Mouse (Mus musculus) liver, embryonic 11.5 days (tissue): ENCODE data around the gene Ptges3l. TPM values are rescaled to one million over a fixed set of nuclear protein-coding genes. Genes with fewer than 3 reads are reported as not detected.

ENCODE experiments used
- ATAC-seq: fragments of 200-750 bp; cut with Nextera tagmentation; replicated peaks from 2 replicates; pipeline ENCODE4 v1.8.0; 2017; ENCODE audit warnings: moderate number of reproducible peaks, mild to moderate bottlenecking, moderate TSS enrichment, moderate library complexity; ENCODE audit not compliant: low FRiP score
- DNase-seq: peaks from one replicate; pipeline ENCODE4 v3.0.0-alpha.2; 2017; ENCODE audit warnings: low spot score
- H3K27ac ChIP-seq: fragments of 300-500 bp; sonication (generic); 2 replicates; pipeline ENCODE4 v1.5.1; 2014; ENCODE audit warnings: mild to moderate bottlenecking, low read depth, low read length, control low read depth
- H3K27me3 ChIP-seq: fragments of 300-500 bp; sonication (generic); replicated peaks from 2 replicates; pipeline ENCODE4 v1.6.1; 2014; ENCODE audit warnings: low read length, mixed read lengths; ENCODE audit not compliant: control insufficient read depth, insufficient read depth
- H3K36me3 ChIP-seq: fragments of 300-500 bp; sonication (generic); 2 replicates; pipeline ENCODE4 v1.6.1; 2014; ENCODE audit warnings: mild to moderate bottlenecking, low read length, moderate library complexity, mixed read lengths; ENCODE audit not compliant: control insufficient read depth, insufficient read depth
- H3K4me1 ChIP-seq: fragments of 300-500 bp; sonication (generic); replicated peaks from 2 replicates; pipeline ENCODE4 v1.6.1; 2014; ENCODE audit warnings: low read length, mixed read lengths; ENCODE audit not compliant: control insufficient read depth, insufficient read depth
- H3K4me2 ChIP-seq: fragments of 300-500 bp; sonication (generic); 2 replicates; pipeline ENCODE4 v1.6.1; 2014; ENCODE audit warnings: mild to moderate bottlenecking, control low read depth, moderate library complexity
- H3K4me3 ChIP-seq: fragments of 300-500 bp; sonication (generic); 2 replicates; pipeline ENCODE4 v1.5.1; 2014; ENCODE audit warnings: low read depth, low read length, control low read depth
- H3K9ac ChIP-seq: fragments of 300-500 bp; sonication (generic); 2 replicates; pipeline ENCODE4 v1.6.1; 2014; ENCODE audit warnings: low read depth, low read length, control low read depth
- H3K9me3 ChIP-seq: fragments of 300-500 bp; sonication (generic); 2 replicates; pipeline ENCODE4 v1.6.1; 2016; ENCODE audit warnings: low read length, inconsistent platforms, mixed read lengths; ENCODE audit not compliant: control insufficient read depth
- WGBS: fragments of 180-500 bp; shearing (Covaris S2); extraction: QIAGEN DNeasy Blood & Tissue Kit; methylation state at CpG from one replicate; pipeline ENCODE4 v1.1.7; 2014; 5-methylcytosine and 5-hydroxymethylcytosine counted together
- polyA plus RNA-seq: library from polyadenylated mRNA; unstranded; fragments of >200 nt; fragmentation: Nextera tagmentation; extraction: Ambion mirVana; gene quantifications from 2 replicates; pipeline ENCODE4 v1.2.1, GENCODE M21; 2014

Gene Ptges3l
- polyA plus RNA-seq, 1 experiment from 2014 or later = 5.0 TPM

DNA sequence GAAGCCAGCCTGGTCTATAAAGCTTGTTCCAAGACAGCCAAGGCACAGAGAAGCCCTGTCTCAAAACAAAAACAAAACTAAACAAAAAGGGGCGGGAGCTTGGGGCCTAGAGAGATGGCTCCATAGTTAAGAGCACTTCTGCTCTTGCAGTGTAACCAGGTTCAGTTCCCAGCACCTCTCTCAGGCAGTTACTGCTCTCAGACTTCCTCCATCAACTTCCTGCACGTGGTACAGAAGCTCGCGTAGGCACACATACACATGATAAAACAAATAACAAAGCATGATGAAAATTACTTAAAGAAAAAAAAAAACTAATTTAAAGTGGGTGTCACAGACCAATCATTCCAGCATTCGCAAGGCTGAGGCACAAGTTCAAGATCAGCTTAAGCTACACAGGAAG lies 5.0 kb downstream of the Ptges3l start:
- 78% methylated on average over 5 of the region's 5 CpGs for WGBS
- Histone ChIP-seq H3K4me1 (peaks cover 11% of the 10 kb centered on the region), H3K4me3 (no peak overlapping the region), H3K27me3 (no peaks in the 10 kb centered on the region), H3K4me2 (no peak overlapping the region), H3K27ac (no peak overlapping the region), H3K9ac (peak overlapping the region; percentile 20; the same call in 1 of the 2 replicates), H3K9me3 (no peaks in the 10 kb centered on the region), H3K36me3 (no peaks in the 10 kb centered on the region)
- ATAC-seq (no peak), DNase-seq (no peak)

DNA sequence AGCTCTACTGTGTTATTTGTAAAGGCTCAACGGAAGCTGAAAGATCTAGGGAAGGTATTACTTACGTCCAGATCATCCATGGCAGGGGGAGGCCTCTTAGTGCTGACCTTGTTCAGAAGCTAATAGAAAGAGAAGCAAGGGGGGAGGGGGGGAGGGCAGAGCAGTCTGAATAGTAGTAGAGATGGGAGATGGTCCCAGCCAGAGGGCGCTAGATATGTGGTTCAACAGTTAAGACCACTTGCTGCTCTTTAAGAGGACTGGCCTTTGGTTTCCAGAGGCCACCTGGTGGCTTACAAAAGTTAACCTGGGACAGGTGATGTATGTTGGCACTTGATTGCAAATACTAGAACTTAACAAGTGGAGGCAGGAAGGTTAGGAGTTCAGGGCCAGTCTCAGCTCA lies 5.5 kb downstream of the Ptges3l start:
- H3K9me3 ChIP-seq = no peaks in the 10 kb centered on the region
- no peaks in the 10 kb centered on the region for H3K36me3 ChIP-seq
- no peak overlapping the region for H3K27ac ChIP-seq
- H3K4me2 ChIP-seq = no peak overlapping the region
- ATAC-seq (no peak), DNase-seq (no peak)
- H3K9ac ChIP-seq = no peak overlapping the region
- no peak overlapping the region for H3K4me3 ChIP-seq
- 33% methylated on average over 3 of the region's 3 CpGs for WGBS
- no peaks in the 10 kb centered on the region for H3K27me3 ChIP-seq
- peaks cover 10% of the 10 kb centered on the region for H3K4me1 ChIP-seq

DNA sequence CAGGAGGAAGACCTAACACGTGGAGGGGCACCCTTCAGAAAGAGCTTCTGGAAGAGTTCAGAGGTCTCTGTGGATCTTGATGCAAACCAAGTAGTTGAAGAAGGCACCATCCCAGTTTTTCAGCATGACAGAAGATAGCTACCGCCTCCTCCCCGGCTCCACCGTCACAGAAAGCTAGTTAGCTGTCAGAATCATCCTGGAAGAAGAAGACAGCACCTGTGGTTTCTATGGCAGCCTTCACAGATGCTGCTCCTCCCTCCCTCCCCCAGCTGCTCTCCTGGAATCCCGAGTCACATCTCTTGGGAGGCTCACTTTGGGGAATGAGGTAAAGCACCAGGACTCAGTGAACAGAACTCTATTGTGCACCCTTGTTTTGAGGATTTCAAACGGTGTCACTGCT lies 6.1 kb downstream of the Ptges3l start:
- ATAC-seq (no peak), DNase-seq (no peak)
- Histone ChIP-seq H3K4me1 (peaks cover 5% of the 10 kb centered on the region), H3K4me2 (no peak overlapping the region), H3K9me3 (no peaks in the 10 kb centered on the region), H3K9ac (no peak overlapping the region), H3K36me3 (0 out of 2 replicates have a peak, but pooled peaks cover 2% of the 10 kb centered on the region), H3K27ac (no peak overlapping the region), H3K27me3 (no peaks in the 10 kb centered on the region), H3K4me3 (no peak overlapping the region)
- WGBS = 67% methylated on average over 6 of the region's 6 CpGs

DNA sequence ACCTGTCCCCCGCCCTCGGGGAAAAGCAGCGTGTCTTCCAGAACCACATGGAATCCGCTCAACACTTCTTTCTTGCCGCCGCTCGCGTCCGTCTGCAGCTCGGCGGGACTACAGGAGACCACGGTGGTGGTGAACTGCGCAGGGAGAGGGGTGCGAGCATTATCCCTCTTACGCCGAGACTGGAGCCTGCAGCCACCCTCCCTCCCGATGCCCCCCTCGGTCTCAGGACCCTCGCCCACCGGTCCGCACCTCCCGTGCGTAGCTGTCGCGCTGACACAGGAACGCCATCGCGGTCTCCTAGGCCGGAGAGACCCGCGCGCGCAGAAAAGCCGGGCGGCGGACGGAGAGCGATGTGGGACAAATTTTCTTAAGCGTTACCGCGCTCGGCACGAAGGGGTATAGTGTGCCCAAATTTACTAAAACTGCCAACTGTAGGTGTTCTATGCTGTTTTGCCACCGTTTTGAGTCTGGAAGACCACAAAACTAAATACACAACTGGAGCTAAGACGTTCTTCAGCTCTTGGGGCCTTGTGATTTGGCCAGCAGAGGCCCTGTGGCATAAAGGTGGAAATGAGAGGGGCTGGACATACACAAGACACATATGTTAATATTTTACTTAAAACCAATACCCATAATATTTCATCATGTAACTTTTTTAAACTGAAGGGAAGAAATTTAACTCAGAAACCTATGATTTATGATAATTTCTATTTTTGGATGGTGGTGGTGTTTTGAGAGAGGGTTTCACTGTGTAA lies 7.9 kb downstream of the Ptges3l start, which contains the start of gene Aarsd1:
Gene Aarsd1 (minus strand): TSS at position 515 of the 755 bp plus-strand sequence.
- H3K27me3 ChIP-seq = no peaks in the 10 kb centered on the region
- H3K27ac ChIP-seq = peak within 1 kb of the TSS; percentile 46
- peak within 1 kb of the TSS; percentile 75 for H3K4me2 ChIP-seq
- peak within 1 kb of the TSS; percentile 89 for H3K9ac ChIP-seq
- H3K4me3 ChIP-seq = peak within 1 kb of the TSS; percentile 83
- ATAC-seq (peak; percentile 66), DNase-seq (peak; percentile 92)
- no peaks in the 10 kb centered on the region for H3K9me3 ChIP-seq
- peaks cover 4% of the 10 kb centered on the region for H3K4me1 ChIP-seq
- under 1% methylated on average over 45 of the region's 45 CpGs for WGBS
- peaks cover 6% of the 10 kb centered on the region; the same call in 1 of the 2 replicates for H3K36me3 ChIP-seq

DNA sequence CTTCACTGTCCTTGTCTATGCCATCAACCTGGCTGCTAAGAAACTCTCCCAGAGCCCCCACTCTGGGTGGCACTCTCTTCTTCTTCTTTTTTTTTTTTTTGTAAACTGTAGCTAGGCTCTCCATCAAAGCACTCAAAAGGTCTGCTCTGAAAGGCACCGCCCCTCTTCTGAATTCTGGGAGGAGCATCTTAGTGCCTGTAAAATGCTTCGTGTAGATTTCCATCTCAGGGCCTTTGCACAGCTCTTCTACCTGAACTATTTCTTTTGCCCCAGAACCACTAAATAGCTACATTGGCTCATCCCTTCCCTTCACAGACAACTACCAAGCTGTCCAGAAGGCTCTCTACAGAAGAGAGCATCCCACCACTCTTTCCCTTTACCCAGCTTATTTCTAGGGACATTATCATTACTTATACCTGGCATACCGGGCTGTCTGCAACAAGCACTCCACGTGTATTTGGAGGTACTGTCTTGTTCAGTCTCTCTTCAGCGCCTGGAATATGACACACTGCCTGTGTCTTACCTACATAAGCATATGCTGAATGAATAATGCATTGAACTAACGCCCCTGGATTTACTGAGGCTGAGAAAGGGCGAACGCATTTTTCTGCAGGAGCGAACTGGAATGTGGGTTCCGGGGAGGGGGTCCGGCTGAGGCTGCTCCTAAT lies 8.6 kb downstream of the Ptges3l start:
- H3K36me3 ChIP-seq = peaks cover 13% of the 10 kb centered on the region; the same call in 1 of the 2 replicates
- WGBS = under 1% methylated on average over 11 of the region's 11 CpGs
- no peaks in the 10 kb centered on the region for H3K9me3 ChIP-seq
- ATAC-seq = peak; percentile 57; the same call in 1 of the 2 replicates
- peak; percentile 43 for DNase-seq
- peak overlapping the region; percentile 89 for H3K9ac ChIP-seq
- H3K4me2 ChIP-seq = peak overlapping the region; percentile 75
- H3K27me3 ChIP-seq = no peaks in the 10 kb centered on the region
- peak overlapping the region; percentile 46; the same call in 1 of the 2 replicates for H3K27ac ChIP-seq
- H3K4me3 ChIP-seq = peak overlapping the region; percentile 83
- H3K4me1 ChIP-seq = peaks cover 4% of the 10 kb centered on the region

DNA sequence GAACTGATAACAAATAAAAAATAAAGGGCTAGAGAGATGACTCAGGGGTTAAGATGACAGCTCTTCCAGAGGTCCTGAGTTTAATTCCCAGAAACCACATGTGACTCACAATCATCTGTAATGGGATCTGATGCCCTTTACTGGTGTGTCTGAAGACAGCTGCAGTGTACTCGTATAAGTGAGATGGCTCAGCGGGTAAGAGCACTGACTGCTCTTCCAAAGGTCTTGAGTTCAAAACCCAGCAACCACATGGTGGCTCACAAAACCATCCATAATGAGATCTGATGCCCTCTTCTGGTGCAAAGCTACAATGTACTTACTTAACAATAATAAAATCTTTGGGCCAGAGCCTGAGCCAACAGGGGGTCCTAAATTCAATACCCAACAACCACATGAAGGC lies 9.8 kb downstream of the Ptges3l start:
- ATAC-seq = no peak
- peaks cover 22% of the 10 kb centered on the region; the same call in 1 of the 2 replicates for H3K36me3 ChIP-seq
- no peak overlapping the region for H3K9ac ChIP-seq
- no peak for DNase-seq
- WGBS = 83% methylated on average over 2 of the region's 2 CpGs
- H3K27ac ChIP-seq = no peak overlapping the region
- H3K9me3 ChIP-seq = no peaks in the 10 kb centered on the region
- H3K4me1 ChIP-seq = peaks cover 4% of the 10 kb centered on the region
- H3K4me2 ChIP-seq = no peak overlapping the region
- no peaks in the 10 kb centered on the region for H3K27me3 ChIP-seq
- no peak overlapping the region for H3K4me3 ChIP-seq

DNA sequence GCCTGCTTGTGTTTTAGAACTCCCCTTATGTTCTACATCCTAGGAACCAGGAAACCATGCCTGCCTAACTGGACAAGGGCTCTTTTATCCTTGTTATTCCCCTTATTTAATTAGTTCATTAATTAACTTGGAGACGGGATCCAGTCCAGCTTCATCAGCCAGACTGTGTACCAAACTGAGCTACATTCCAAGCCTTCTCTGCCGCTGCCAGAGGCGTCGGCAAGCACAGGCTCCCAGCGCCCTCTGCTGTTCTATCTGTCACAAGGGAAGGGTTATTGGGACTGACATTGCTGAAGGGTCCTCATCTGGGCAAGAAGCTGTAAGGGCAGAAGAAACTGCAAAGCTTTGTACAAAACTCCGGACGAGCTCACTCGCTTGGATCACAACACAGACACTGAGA lies 30.0 kb downstream of the Ptges3l start:
- Histone ChIP-seq H3K9ac (no peak overlapping the region), H3K27ac (no peak overlapping the region), H3K4me3 (no peak overlapping the region), H3K36me3 (no peaks in the 10 kb centered on the region), H3K4me1 (no peaks in the 10 kb centered on the region), H3K27me3 (no peaks in the 10 kb centered on the region), H3K4me2 (no peak overlapping the region), H3K9me3 (no peaks in the 10 kb centered on the region)
- ATAC-seq (peak; percentile 26; the same call in 1 of the 2 replicates), DNase-seq (peak; percentile 66)
- WGBS = 8% methylated on average over 8 of the region's 8 CpGs

DNA sequence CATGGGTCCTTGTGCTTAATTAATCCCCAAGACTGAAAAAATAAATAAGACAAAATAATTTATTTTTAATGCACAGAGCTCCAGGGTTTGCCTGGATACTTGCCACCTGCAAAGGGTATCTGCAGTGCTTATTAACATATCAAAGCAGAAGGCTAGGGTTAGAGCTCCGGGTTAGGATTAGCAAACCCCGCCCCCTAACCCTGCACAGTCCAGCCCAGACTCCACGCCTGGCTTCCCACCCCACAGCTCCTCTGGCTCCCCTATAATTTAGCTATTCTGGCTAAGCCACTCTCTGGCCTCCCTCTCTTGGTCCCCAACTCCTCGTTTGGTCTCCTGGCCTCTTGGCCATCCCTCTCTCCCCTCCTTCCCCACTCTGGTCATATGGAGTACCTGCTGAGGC lies 43.3 kb downstream of the Ptges3l start:
- Histone ChIP-seq H3K9ac (no peak overlapping the region), H3K4me1 (no peaks in the 10 kb centered on the region), H3K4me3 (no peak overlapping the region), H3K9me3 (no peaks in the 10 kb centered on the region), H3K27me3 (peaks cover 3% of the 10 kb centered on the region; the same call in 1 of the 2 replicates), H3K27ac (no peak overlapping the region), H3K4me2 (no peak overlapping the region), H3K36me3 (no peaks in the 10 kb centered on the region)
- no peak for DNase-seq
- ATAC-seq = no peak
- 30% methylated on average over 4 of the region's 4 CpGs for WGBS
